Mouse (Mus musculus): ENCODE measurements around the gene Gm10226. TPM values are rescaled to one million over a fixed set of nuclear protein-coding genes. Genes with fewer than 3 reads are reported as not detected.

Gene Gm10226
- polyA plus RNA-seq (2017; shearing (Covaris generic)), result 22.5 TPM

GRCm38 (mm10) chr17:21691560-21691959 lies at the start of gene Gm10226:
Gene Gm10226 (plus strand): TSS chr17:21691860.

GRCm38 (mm10) chr17:21650364-21650907 lies 41.2 kb upstream of the Gm10226 start, which contains the start of gene Zfp983:
Gene Zfp983 (plus strand): TSS chr17:21650624.

GRCm38 (mm10) chr17:21707343-21707996 lies 15.8 kb downstream of the Gm10226 start, which contains the start of gene Zfp760:
Gene Zfp760 (plus strand): TSS chr17:21707741.

GRCm38 (mm10) chr17:21730495-21730894 lies 38.8 kb downstream of the Gm10226 start, which contains the start of gene Zfp229:
Gene Zfp229 (plus strand): TSS chr17:21730795.

Other genes starting within 250 kb of the Gm10226 start
- gene Zfp51, start 241.5 kb upstream of the Gm10226 start, polyA plus RNA-seq (2017; shearing (Covaris generic)), result 45.0 TPM
- 64.0 TPM for gene Zfp53, start 202.9 kb upstream of the Gm10226 start, polyA plus RNA-seq (2017; shearing (Covaris generic))
- gene Zfp52, start 156.3 kb upstream of the Gm10226 start, polyA plus RNA-seq (2017; shearing (Covaris generic)), result 30.7 TPM
- gene Zfp948, start 124.9 kb upstream of the Gm10226 start, polyA plus RNA-seq (2017; shearing (Covaris generic)), result 6.4 TPM
- 17.1 TPM for gene Zfp983, start 41.2 kb upstream of the Gm10226 start, polyA plus RNA-seq (2017; shearing (Covaris generic))
- gene Zfp760, start 15.9 kb downstream of the Gm10226 start, polyA plus RNA-seq (2017; shearing (Covaris generic)), result 8.0 TPM
- 0.59 TPM for gene Zfp229, start 38.9 kb downstream of the Gm10226 start, polyA plus RNA-seq (2017; shearing (Covaris generic))
- 0.57 TPM for gene Zfp820, start 153.9 kb downstream of the Gm10226 start, polyA plus RNA-seq (2017; shearing (Covaris generic))
- gene Zfp995, start 218.1 kb downstream of the Gm10226 start, polyA plus RNA-seq (2017; shearing (Covaris generic)), result 16.4 TPM

Measured in activated CD4-positive, CD25-positive, alpha-beta regulatory T cell, adult 9 weeks (primary cell).